Mouse (Mus musculus) NIH3T3 (cell line): ENCODE measurements around the gene Hoxa3.

Source experiments
- DNase-seq: peaks from one replicate; pipeline ENCODE4 v3.0.0-alpha.2; 2012; ENCODE audit warnings: low read depth

Gene Hoxa3

GRCm38 (mm10) chr6:52219234-52219942 lies 6.3 kb upstream of the Hoxa3 start:
- no peak for DNase-seq

GRCm38 (mm10) chr6:52218643-52219215 lies 5.6 kb upstream of the Hoxa3 start:
- no peak for DNase-seq

GRCm38 (mm10) chr6:52217895-52218642 lies 4.9 kb upstream of the Hoxa3 start:
- peak; percentile 45 for DNase-seq

GRCm38 (mm10) chr6:52217459-52217768 lies 4.3 kb upstream of the Hoxa3 start:
- DNase-seq = peak; percentile 94

- no peak for DNase-seq
Measured at GRCm38 (mm10) chr6:52216691-52217458, 3.7 kb upstream of the Hoxa3 start.

- peak; percentile 68 for DNase-seq
Measured at GRCm38 (mm10) chr6:52215771-52216535, 2.8 kb upstream of the Hoxa3 start.

- DNase-seq = no peak
Measured at GRCm38 (mm10) chr6:52215070-52215469, 1.9 kb upstream of the Hoxa3 start.

- peak; percentile 50 for DNase-seq
Measured at GRCm38 (mm10) chr6:52214271-52214670, 1.1 kb upstream of the Hoxa3 start.

GRCm38 (mm10) chr6:52212556-52213118 lies 499 bp downstream of the Hoxa3 start:
- DNase-seq = peak; percentile 85

- DNase-seq = no peak
Measured at GRCm38 (mm10) chr6:52211961-52212360, 1.2 kb downstream of the Hoxa3 start.

GRCm38 (mm10) chr6:52211170-52211935 lies 1.8 kb downstream of the Hoxa3 start:
- DNase-seq = peak; percentile 95

- no peak for DNase-seq
Measured at GRCm38 (mm10) chr6:52209685-52210046, 3.5 kb downstream of the Hoxa3 start.

- DNase-seq = peak; percentile 46
Measured at GRCm38 (mm10) chr6:52208868-52209684, 4.1 kb downstream of the Hoxa3 start.

- peak; percentile 79 for DNase-seq
Measured at GRCm38 (mm10) chr6:52208072-52208867, 4.9 kb downstream of the Hoxa3 start, which contains the start of gene Hoxa6. Gene Hoxa6 (minus strand): TSS chr6:52208722.

GRCm38 (mm10) chr6:52207684-52207976 lies 5.5 kb downstream of the Hoxa3 start:
- peak; percentile 55 for DNase-seq

GRCm38 (mm10) chr6:52206882-52207683 lies 6.1 kb downstream of the Hoxa3 start:
- DNase-seq = peak; percentile 53

GRCm38 (mm10) chr6:52205638-52206621 lies 7.2 kb downstream of the Hoxa3 start:
- peak; percentile 64 for DNase-seq
